Mouse (Mus musculus): ENCODE measurements around the gene Pycr2. TPM values are rescaled to one million over a fixed set of nuclear protein-coding genes. Genes with fewer than 3 reads are reported as not detected.
"Not testable (repeated sequence)": the region's sequence is repeated elsewhere in the genome, so short reads cannot be mapped to it uniquely, and the experiment has no call there.

The Pycr2 gene
- polyA plus RNA-seq, 1 experiment from 2014 or later, result 114 TPM

- Histone ChIP-seq H3K27me3 (ENCODE audit: insufficient read depth, poor library complexity, severe bottlenecking) (peaks cover 59% of the 10 kb centered on the region), H3K36me3 (no peaks in the 10 kb centered on the region), H3K9me3 (no peaks in the 10 kb centered on the region), H3K27ac (no peak within 1 kb of the TSS; the same call in 1 of the 2 replicates), H3K4me1 (peaks cover 16% of the 10 kb centered on the region), H3K4me3 (no peak within 1 kb of the TSS)
- DNase-seq (ENCODE audit: low spot score), result no peak
- 12% methylated on average over 21 of the region's 21 CpGs for WGBS
These were observed 30.6 kb downstream of the Pycr2 start, which contains the start of gene Lefty1 for GRCm38 (mm10) chr1:180934467-180935419. Gene Lefty1, plus strand, starts transcription at chr1:180935022.

DNA sequence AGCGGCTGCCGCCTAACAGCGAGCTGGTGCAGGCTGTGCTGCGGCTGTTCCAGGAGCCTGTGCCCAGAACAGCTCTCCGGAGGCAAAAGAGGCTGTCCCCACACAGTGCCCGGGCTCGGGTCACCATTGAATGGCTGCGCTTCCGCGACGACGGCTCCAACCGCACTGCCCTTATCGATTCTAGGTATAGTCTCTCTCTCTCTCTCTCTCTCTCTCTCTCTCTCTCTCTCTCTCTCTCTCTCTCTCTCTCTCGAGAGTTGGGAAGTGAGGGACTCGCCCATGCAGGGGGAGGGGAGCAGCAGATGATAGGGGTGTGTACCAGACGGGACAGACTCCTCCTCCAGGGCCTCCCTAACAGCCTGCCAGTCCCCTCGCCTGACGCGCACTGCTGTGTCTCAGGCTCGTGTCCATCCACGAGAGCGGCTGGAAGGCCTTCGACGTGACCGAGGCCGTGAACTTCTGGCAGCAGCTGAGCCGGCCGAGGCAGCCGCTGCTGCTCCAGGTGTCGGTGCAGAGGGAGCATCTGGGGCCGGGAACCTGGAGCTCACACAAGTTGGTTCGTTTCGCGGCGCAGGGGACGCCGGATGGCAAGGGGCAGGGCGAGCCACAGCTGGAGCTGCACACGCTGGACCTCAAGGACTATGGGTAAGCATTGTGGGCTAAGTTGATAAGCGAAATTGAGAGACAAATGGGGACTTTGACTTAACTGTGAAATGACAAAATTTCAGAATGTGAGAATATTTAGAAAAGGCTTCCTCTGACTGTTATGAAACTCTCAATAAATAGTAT is 32.7 kb downstream of the Pycr2 start:
- H3K27me3 ChIP-seq (ENCODE audit: insufficient read depth, poor library complexity, severe bottlenecking), result peaks cover 75% of the 10 kb centered on the region
- WGBS, result 2% methylated on average over 39 of the region's 41 CpGs
- DNase-seq (ENCODE audit: low spot score), result peak; percentile 94

DNA sequence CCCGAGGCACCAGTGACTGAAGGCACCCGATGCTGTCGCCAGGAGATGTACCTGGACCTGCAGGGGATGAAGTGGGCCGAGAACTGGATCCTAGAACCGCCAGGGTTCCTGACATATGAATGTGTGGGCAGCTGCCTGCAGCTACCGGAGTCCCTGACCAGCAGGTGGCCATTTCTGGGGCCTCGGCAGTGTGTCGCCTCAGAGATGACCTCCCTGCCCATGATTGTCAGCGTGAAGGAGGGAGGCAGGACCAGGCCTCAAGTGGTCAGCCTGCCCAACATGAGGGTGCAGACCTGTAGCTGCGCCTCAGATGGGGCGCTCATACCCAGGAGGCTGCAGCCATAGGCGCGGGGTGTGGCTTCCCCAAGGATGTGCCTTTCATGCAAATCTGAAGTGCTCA is 33.5 kb downstream of the Pycr2 start:
- Histone ChIP-seq H3K27me3 (ENCODE audit: insufficient read depth, poor library complexity, severe bottlenecking) (peaks cover 75% of the 10 kb centered on the region), H3K4me1 (peaks cover 32% of the 10 kb centered on the region)
- not testable (repeated sequence) for H3K4me3 ChIP-seq; H3K36me3 ChIP-seq; DNase-seq (ENCODE audit: low spot score); H3K27ac ChIP-seq; H3K9me3 ChIP-seq
- 26% methylated on average over 13 of the region's 13 CpGs for WGBS

More for the DNA sequence above, 32.7 kb downstream of the Pycr2 start:
- Histone ChIP-seq H3K4me1 (peaks cover 26% of the 10 kb centered on the region), H3K4me3 (peak overlapping the region; percentile 50), H3K27ac (peak overlapping the region; percentile 36; the same call in 1 of the 2 replicates)
- H3K36me3 ChIP-seq, H3K9me3 ChIP-seq: not testable (repeated sequence)

DNA sequence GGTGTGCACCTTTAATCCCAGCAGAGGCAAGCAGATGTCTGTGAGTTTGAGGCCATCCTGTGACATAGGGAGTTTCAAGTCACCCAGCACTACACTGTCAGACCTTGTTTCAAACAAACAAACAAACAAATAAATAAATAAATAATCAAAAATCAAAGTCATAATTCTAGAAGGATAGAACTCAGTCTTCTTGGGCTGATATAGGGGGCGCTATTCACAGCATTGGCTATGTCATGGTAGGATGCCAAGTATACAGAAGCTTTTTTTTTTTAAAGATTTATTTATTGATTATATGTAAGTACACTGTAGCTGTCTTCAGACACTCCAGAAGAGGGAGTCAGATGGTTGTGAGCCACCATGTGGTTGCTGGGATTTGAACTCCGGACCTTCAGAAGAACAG is 34.7 kb downstream of the Pycr2 start:
- Histone ChIP-seq H3K27me3 (ENCODE audit: insufficient read depth, poor library complexity, severe bottlenecking) (peaks cover 74% of the 10 kb centered on the region), H3K4me1 (peaks cover 43% of the 10 kb centered on the region)
- 66% methylated on average over 2 of the region's 2 CpGs for WGBS
- H3K9me3 ChIP-seq; DNase-seq (ENCODE audit: low spot score); H3K4me3 ChIP-seq; H3K36me3 ChIP-seq; H3K27ac ChIP-seq: not testable (repeated sequence)

DNA sequence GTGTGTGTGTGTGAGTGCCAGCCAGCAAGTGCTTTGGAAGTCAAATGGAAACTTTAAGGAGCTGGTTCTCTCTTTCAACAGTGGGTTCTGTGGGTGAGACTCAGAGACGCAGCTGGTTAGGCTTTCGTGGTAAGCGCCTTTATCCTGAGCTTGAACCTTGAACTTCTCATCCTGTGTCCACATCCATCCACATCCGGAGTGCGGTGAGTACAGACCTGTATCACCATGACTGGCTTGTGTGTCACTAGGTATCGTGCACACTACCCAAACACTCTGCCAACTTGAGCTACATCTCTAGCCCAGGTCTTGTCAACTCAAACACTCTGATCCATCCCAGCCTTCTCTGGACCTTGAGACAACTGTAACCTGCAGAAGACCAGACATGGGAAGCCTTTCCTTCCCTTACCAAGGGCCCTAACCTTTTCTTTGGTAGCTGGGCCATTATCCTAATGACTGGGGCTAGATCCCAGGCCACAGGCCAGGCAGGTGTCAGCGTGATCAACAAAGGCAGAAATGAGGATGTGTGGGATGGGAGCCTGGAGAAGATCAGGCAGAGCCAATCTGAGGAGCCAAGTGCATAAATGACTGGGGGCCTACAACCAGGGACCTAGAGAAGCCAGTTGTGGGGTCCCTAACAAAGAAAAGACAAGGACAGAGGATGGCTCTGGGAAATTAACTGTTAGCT is 36.8 kb downstream of the Pycr2 start:
- Histone ChIP-seq H3K4me3 (peak overlapping the region; percentile 84; the same call in 1 of the 2 replicates), H3K4me1 (peaks cover 57% of the 10 kb centered on the region), H3K27ac (0 out of 2 replicates have a peak overlapping the region, but pooled peaks have one; percentile 23), H3K36me3 (no peaks in the 10 kb centered on the region), H3K27me3 (ENCODE audit: insufficient read depth, poor library complexity, severe bottlenecking) (peaks cover 62% of the 10 kb centered on the region), H3K9me3 (no peaks in the 10 kb centered on the region)
- no peak for DNase-seq (ENCODE audit: low spot score)
- WGBS, result 88% methylated on average over 7 of the region's 7 CpGs

GRCm38 (mm10) chr1:180941726-180942125 is 37.6 kb downstream of the Pycr2 start:
- H3K27ac ChIP-seq, result peak overlapping the region; percentile 95
- 1% methylated on average over 18 of the region's 18 CpGs for WGBS
- H3K36me3 ChIP-seq, result peaks cover under 1% of the 10 kb centered on the region; the same call in 1 of the 2 replicates
- DNase-seq (ENCODE audit: low spot score), result no peak
- H3K4me1 ChIP-seq, result peaks cover 55% of the 10 kb centered on the region
- peak overlapping the region; percentile 84 for H3K4me3 ChIP-seq
- no peaks in the 10 kb centered on the region for H3K9me3 ChIP-seq
- H3K27me3 ChIP-seq (ENCODE audit: insufficient read depth, poor library complexity, severe bottlenecking), result peaks cover 54% of the 10 kb centered on the region

- peak within 1 kb of the TSS; percentile 84 for H3K4me3 ChIP-seq
- H3K27me3 ChIP-seq (ENCODE audit: insufficient read depth, poor library complexity, severe bottlenecking), result peaks cover 48% of the 10 kb centered on the region
- peaks cover 7% of the 10 kb centered on the region; the same call in 1 of the 2 replicates for H3K36me3 ChIP-seq
- WGBS, result under 1% methylated on average over 72 of the region's 73 CpGs
- H3K27ac ChIP-seq, result peak within 1 kb of the TSS; percentile 95
- peaks cover 51% of the 10 kb centered on the region for H3K4me1 ChIP-seq
- H3K9me3 ChIP-seq, result no peaks in the 10 kb centered on the region
- peak; percentile 92 for DNase-seq (ENCODE audit: low spot score)
These were observed 38.3 kb downstream of the Pycr2 start, which contains the start of gene Tmem63a for GRCm38 (mm10) chr1:180942166-180943031. Gene Tmem63a, plus strand, starts transcription at chr1:180942344.

GRCm38 (mm10) chr1:180943032-180943644 is 39.0 kb downstream of the Pycr2 start:
- Histone ChIP-seq H3K27me3 (ENCODE audit: insufficient read depth, poor library complexity, severe bottlenecking) (peaks cover 40% of the 10 kb centered on the region), H3K27ac (peak overlapping the region; percentile 95), H3K4me3 (peak overlapping the region; percentile 84), H3K9me3 (no peaks in the 10 kb centered on the region), H3K4me1 (peaks cover 51% of the 10 kb centered on the region), H3K36me3 (peaks cover 15% of the 10 kb centered on the region; the same call in 1 of the 2 replicates)
- DNase-seq (ENCODE audit: low spot score), result no peak
- 38% methylated on average over 11 of the region's 11 CpGs for WGBS

- Histone ChIP-seq H3K4me3 (no peak overlapping the region), H3K4me1 (peaks cover 51% of the 10 kb centered on the region), H3K36me3 (peaks cover 16% of the 10 kb centered on the region; the same call in 1 of the 2 replicates), H3K27me3 (ENCODE audit: insufficient read depth, poor library complexity, severe bottlenecking) (peaks cover 37% of the 10 kb centered on the region), H3K27ac (no peak overlapping the region), H3K9me3 (no peaks in the 10 kb centered on the region)
- DNase-seq (ENCODE audit: low spot score), result no peak
- 44% methylated on average over 1 of the region's 1 CpGs for WGBS
These were observed 39.8 kb downstream of the Pycr2 start for GRCm38 (mm10) chr1:180943896-180944295.

- H3K36me3 ChIP-seq, result peaks cover 23% of the 10 kb centered on the region; the same call in 1 of the 2 replicates
- H3K27me3 ChIP-seq (ENCODE audit: insufficient read depth, poor library complexity, severe bottlenecking), result peaks cover 37% of the 10 kb centered on the region
- WGBS, result 73% methylated on average over 4 of the region's 4 CpGs
- H3K27ac ChIP-seq, result peak overlapping the region; percentile 38; the same call in 1 of the 2 replicates
- DNase-seq (ENCODE audit: low spot score), result no peak
- no peak overlapping the region for H3K4me3 ChIP-seq
- no peaks in the 10 kb centered on the region for H3K9me3 ChIP-seq
- peaks cover 51% of the 10 kb centered on the region for H3K4me1 ChIP-seq
These were observed 40.5 kb downstream of the Pycr2 start for GRCm38 (mm10) chr1:180944553-180944952.
